Mouse (Mus musculus) urinary bladder, postnatal 10 days (tissue): Measurements from ENCODE around the gene Pipox.

Experiments used
- DNase-seq: peaks from one replicate; pipeline ENCODE4 v3.0.0; 2022; ENCODE audit warnings: low spot score

Pipox gene

GRCm38 (mm10) chr11:77875847-77876759, 17.8 kb downstream of the Pipox start:
- no peak for DNase-seq

DNA sequence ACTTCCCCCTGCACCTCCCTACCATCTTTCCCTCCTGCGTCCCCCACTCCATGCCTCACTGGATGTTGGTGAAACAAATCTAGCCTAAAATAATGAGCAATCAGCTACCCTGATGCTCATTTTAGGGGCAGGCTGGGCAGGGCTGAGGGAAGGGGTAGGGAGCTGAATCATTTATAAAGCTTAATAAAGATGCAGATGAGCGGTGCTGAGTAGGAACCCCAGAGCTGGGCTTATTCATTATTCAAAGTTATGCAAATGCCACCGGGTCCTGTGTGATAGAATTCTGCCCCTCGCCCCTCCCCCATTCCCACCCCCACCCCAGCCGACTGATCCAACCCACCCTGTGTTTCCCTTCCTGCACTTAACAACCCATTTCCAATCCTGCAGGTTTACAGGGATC, 18.6 kb downstream of the Pipox start:
- DNase-seq: no peak

GRCm38 (mm10) chr11:77874685-77875231, 19.1 kb downstream of the Pipox start:
- no peak for DNase-seq

- no peak for DNase-seq
Measured at GRCm38 (mm10) chr11:77873116-77873515, 20.8 kb downstream of the Pipox start.

DNA sequence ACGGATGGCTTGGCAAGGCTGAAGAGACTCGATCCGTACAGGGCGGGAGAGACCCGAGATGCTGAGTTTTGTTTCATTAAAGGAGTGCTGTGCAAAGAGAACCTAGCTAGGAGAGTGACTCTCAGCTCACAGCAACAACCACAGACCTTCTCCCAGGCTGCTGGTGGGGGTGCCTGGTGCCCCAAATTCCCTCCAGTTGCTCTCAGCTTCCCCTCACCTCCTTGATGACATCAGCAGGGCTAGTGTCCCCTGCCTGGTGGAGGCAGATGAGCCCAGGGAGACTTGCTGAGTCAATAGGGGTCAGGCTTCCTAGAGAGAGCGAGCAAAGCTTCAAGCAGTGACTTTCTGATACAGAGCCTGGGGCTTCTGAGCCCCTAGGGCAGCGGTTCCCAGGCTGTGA, 21.2 kb downstream of the Pipox start:
- no peak for DNase-seq

DNA sequence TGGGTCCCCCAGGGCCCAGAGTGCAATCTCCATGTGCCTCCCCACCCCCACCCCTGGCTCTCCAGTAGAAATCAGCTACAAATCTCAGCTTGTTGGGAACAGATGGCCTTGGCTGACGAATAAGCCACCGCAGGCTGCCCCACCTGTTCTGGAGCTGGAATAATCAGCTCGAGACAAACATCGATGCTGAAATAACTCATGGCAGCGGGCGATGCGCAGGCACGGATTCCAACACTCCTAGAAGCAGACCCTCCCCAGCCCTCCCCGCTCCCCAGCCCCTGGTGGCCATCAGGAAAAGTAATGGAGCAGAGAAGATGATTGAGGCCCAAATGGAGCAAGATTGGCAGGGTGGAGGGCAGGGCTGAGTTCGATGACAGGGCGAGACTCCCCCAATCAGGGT, 21.7 kb downstream of the Pipox start:
- no peak for DNase-seq

GRCm38 (mm10) chr11:77871436-77871835, 22.5 kb downstream of the Pipox start:
- no peak for DNase-seq

GRCm38 (mm10) chr11:77867419-77868083, 26.3 kb downstream of the Pipox start:
- DNase-seq: no peak

- DNase-seq: no peak
Measured at GRCm38 (mm10) chr11:77864771-77865170, 29.1 kb downstream of the Pipox start.

DNA sequence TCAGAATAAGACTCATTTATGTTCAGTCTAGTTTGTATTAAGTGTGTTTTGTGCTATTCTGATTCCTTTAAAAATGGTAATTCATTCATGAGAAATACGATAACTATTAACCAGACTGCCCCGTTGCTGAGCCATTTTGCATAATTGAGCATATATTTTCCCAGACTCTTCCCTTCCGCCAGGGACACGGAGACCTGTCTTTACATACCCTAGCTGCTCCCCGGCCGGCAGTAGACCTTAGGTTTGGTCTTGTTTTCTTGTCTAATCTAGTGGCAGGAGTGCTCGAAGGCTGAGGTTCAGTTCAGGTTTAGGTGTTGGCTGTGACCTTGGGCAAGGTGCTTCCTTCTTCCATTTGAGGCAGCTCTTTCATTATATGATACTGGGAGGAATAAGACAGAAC, 31.0 kb downstream of the Pipox start:
- no peak for DNase-seq

DNA sequence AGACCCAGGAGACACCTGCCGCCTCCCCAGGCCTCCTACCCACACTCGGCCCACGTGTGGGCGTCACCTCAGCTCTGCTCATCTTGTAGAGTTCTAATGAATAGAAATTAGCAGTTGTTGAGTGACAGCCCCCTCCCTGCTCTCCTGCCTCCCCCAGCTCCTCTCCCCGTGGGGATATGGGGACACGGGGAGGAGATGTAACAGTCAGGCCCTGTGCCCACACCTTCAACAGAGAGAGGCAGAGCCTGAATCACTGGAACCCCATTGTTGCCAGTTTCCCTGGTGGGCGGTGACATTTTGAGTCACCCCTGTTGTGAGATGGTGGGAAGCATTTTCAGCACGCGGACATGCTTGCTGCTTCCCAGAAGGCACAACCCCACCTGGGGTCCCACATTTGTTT, 32.9 kb downstream of the Pipox start:
- DNase-seq: no peak

GRCm38 (mm10) chr11:77858589-77858988, 35.3 kb downstream of the Pipox start:
- no peak for DNase-seq

DNA sequence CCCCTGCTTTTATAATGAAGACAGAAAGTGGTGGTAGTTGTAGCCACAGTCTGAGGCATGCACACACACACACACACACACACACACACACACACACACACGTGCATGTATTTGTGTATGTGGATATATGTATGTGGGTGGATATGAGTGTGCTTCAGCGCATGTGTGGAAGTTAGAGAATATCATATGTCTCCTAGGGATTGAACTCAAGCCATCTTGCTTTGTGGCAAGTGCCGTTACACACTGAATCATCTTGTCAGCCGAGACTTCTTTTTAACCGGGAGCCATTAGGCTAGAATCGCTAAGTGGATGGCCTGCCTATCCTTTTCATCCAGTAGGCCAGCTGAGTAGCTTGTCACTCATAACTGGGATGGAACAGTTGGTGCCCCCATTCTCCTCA, 36.8 kb downstream of the Pipox start:
- DNase-seq: no peak

- no peak for DNase-seq
Measured at GRCm38 (mm10) chr11:77855396-77855795, 38.5 kb downstream of the Pipox start.

DNA sequence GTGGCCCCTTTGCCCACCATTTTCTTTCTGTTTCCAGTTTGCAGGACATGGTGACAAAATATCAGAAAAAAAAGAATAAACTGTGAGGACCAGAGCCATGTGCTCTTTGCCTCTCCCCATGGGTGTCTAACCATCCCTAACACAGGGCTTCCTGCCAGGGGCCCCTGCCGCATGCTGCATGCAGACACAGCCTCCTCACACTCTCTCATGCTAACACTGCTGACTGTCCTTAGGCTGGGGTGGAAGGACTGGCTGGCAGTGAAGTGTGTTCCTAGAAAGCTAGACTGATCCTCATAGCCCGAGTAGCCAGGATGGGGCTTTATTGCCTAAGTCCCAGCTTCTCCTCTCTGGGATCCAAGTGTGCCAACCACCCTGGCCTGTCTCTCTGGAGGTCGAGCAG, 39.3 kb downstream of the Pipox start:
- DNase-seq: no peak

DNA sequence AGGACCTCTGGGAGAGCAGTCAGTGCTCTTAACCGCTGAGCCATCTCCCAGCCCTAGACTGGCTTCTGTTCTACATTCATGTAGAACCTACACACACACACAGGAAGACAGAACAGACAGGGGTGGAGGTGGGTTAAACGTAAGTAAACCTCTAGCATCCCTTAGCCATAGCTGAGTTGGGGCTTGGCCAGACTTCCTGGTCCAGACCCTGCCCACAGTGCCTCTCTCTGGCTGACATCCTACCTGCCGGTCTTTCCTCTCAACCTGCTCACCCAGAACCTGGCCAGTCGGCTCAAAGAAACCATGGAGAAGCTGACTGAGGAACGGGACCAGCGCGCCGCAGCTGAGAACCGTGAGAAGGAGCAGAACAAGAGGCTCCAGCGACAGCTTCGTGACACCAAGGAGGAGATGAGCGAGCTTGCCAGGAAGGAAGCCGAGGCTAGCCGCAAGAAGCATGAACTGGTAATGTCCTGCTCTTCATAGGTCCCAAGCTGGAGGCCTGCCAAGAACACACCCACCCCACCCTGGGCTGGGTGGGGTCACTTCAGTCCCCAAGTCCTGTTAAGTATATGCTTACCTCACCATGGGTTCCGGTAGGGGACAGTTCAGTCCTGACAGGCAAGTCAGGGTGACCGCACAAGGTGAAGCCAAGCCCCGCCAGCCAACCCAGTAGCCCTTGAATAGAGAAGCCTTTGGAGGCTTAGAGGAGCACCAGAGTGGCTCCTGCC, 40.8 kb downstream of the Pipox start:
- DNase-seq: no peak

- no peak for DNase-seq
Measured at GRCm38 (mm10) chr11:77852195-77852594, 41.7 kb downstream of the Pipox start.

DNA sequence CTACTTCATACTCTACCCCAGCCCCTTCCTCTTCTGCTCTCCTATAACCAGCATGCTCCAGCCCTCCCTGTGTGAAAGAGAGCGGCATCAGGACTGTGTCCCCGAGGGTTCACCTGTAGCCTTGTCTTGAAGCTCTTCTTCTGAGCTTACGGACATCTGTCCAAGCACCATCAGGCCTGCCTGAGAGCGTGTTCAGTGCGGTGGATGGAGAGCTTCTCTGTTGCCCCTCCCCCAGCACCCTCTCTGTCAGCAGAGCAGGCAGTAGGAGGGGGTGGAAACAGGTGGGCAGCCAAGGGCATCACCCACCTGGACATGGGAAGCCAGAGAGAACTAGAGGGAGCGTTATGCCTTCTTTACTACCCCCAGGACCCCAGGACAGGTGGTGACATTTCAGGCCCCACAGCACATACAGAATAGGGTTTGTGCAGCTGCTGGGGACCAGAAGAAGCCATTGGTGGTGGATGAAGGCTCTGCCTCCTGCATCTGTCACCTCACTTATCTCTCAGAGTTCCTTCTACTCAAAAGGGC, 42.3 kb downstream of the Pipox start:
- no peak for DNase-seq

DNA sequence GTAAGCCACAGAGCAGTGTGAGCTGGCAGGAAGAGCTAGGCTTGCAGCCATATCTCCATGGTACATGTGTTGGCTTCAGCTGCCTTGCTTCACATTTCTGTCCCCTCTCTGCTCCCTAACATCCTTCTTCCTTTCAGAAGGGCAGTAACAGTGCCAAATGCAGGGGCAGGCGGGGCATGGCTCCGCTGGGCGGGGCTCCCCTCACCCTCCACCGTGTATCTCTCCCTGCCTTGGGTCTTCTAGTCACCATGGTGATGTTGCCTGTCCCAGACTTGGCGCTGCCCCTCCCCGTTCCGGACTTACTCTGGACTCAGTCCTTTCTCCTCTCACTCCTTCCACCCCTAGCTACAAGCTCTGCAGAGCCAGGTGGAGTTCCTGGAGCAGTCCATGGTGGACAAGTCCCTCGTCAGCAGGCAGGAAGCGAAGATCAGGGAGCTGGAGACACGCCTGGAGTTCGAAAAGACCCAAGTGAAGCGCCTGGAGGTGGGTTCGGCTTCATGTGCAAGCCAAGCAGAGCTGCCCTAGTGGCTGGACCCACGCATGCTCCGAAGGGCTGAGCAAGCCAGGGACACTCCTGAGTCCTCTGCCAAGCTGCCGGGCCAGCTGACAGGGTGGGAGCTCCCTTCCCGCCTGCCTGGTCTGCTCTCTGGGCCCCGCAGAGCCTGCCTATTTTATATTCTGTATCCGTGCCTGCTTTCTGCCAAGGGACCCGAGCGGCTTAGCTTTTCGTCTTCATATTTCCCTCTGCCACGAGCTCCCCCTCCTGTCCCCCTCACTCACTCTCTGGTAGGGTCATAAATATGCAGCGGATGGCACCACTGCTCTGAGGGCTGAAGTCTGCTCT, 43.3 kb downstream of the Pipox start:
- DNase-seq: no peak

DNA sequence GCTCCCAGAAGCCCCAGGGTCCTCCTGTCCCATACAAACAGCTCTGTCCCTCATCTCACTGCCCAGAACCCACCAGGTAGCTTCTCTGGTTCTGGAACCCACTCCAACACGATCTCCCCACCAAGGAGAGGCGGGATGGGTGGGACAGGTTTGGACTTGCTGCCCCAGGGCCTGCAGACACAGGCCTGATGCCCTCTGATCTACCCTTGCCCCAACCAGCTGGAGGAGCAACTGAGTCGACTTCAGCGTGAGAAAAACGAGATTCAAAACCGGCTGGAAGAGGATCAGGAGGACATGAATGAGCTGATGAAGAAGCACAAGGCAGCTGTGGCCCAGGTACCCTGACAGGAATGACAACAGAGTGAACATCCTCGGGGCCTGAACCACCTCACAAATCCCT, 44.7 kb downstream of the Pipox start:
- no peak for DNase-seq

GRCm38 (mm10) chr11:77848131-77848530, 45.8 kb downstream of the Pipox start:
- no peak for DNase-seq
